Mouse (Mus musculus): ENCODE measurements around the gene Fgd2. TPM values are rescaled to one million over a fixed set of nuclear protein-coding genes. Genes with fewer than 3 reads are reported as not detected.

The Fgd2 gene
- polyA plus RNA-seq, 1 experiment from 2014 or later, result 2.2 TPM

- ATAC-seq (ENCODE audit: low FRiP score), result no peak
Measured at GRCm38 (mm10) chr17:29419976-29420739, 59.4 kb downstream of the Fgd2 start.

GRCm38 (mm10) chr17:29421319-29421718, 60.6 kb downstream of the Fgd2 start:
- H3K27me3 ChIP-seq (ENCODE audit: control insufficient read depth, insufficient read depth, low read length), result no peaks in the 10 kb centered on the region
- no peak for ATAC-seq (ENCODE audit: low FRiP score)
- no peak overlapping the region for H3K4me3 ChIP-seq (ENCODE audit: low read depth, low read length)
- H3K9me3 ChIP-seq (ENCODE audit: control insufficient read depth, low read length), result 0 out of 2 replicates have a peak, but pooled peaks cover 3% of the 10 kb centered on the region
- no peak overlapping the region for H3K4me2 ChIP-seq
- no peak for DNase-seq (ENCODE audit: low spot score, missing footprints)
- peaks cover under 1% of the 10 kb centered on the region for H3K4me1 ChIP-seq (ENCODE audit: control insufficient read depth, insufficient read depth, low read length)
- WGBS, result 75% methylated on average over 3 of the region's 3 CpGs
- H3K9ac ChIP-seq (ENCODE audit: low read length), result no peak overlapping the region
- H3K36me3 ChIP-seq (ENCODE audit: control insufficient read depth, insufficient read depth, low read length), result no peaks in the 10 kb centered on the region
- H3K27ac ChIP-seq (ENCODE audit: low read depth, low read length), result no peak overlapping the region

More at GRCm38 (mm10) chr17:29419976-29420739, 59.4 kb downstream of the Fgd2 start:
- Histone ChIP-seq H3K4me1 (ENCODE audit: control insufficient read depth, insufficient read depth, low read length) (peaks cover 8% of the 10 kb centered on the region), H3K9ac (ENCODE audit: low read length) (no peak overlapping the region), H3K27ac (ENCODE audit: low read depth, low read length) (no peak overlapping the region), H3K9me3 (ENCODE audit: control insufficient read depth, low read length) (0 out of 2 replicates have a peak, but pooled peaks cover 3% of the 10 kb centered on the region), H3K36me3 (ENCODE audit: control insufficient read depth, insufficient read depth, low read length) (no peaks in the 10 kb centered on the region), H3K4me3 (ENCODE audit: low read depth, low read length) (no peak overlapping the region), H3K4me2 (no peak overlapping the region), H3K27me3 (ENCODE audit: control insufficient read depth, insufficient read depth, low read length) (peaks cover 3% of the 10 kb centered on the region; the same call in 1 of the 2 replicates)
- DNase-seq (ENCODE audit: low spot score, missing footprints), result no peak
- WGBS, result 81% methylated on average over 12 of the region's 12 CpGs

GRCm38 (mm10) chr17:29422337-29422736, 61.6 kb downstream of the Fgd2 start:
- no peak for ATAC-seq (ENCODE audit: low FRiP score)
- 90% methylated on average over 6 of the region's 6 CpGs for WGBS
- 0 out of 2 replicates have a peak, but pooled peaks cover 3% of the 10 kb centered on the region for H3K9me3 ChIP-seq (ENCODE audit: control insufficient read depth, low read length)
- no peaks in the 10 kb centered on the region for H3K27me3 ChIP-seq (ENCODE audit: control insufficient read depth, insufficient read depth, low read length)
- H3K36me3 ChIP-seq (ENCODE audit: control insufficient read depth, insufficient read depth, low read length), result no peaks in the 10 kb centered on the region
- H3K27ac ChIP-seq (ENCODE audit: low read depth, low read length), result no peak overlapping the region
- H3K4me3 ChIP-seq (ENCODE audit: low read depth, low read length), result no peak overlapping the region
- H3K4me2 ChIP-seq, result no peak overlapping the region
- H3K9ac ChIP-seq (ENCODE audit: low read length), result no peak overlapping the region
- DNase-seq (ENCODE audit: low spot score, missing footprints), result no peak
- no peaks in the 10 kb centered on the region for H3K4me1 ChIP-seq (ENCODE audit: control insufficient read depth, insufficient read depth, low read length)

GRCm38 (mm10) chr17:29422912-29423504, 62.3 kb downstream of the Fgd2 start:
- H3K4me2 ChIP-seq, result no peak overlapping the region
- no peak overlapping the region for H3K9ac ChIP-seq (ENCODE audit: low read length)
- DNase-seq (ENCODE audit: low spot score, missing footprints) (no peak), ATAC-seq (ENCODE audit: low FRiP score) (no peak)
- H3K36me3 ChIP-seq (ENCODE audit: control insufficient read depth, insufficient read depth, low read length), result no peaks in the 10 kb centered on the region
- WGBS, result 85% methylated on average over 8 of the region's 8 CpGs
- no peak overlapping the region for H3K27ac ChIP-seq (ENCODE audit: low read depth, low read length)
- H3K27me3 ChIP-seq (ENCODE audit: control insufficient read depth, insufficient read depth, low read length), result no peaks in the 10 kb centered on the region
- no peak overlapping the region for H3K4me3 ChIP-seq (ENCODE audit: low read depth, low read length)
- H3K4me1 ChIP-seq (ENCODE audit: control insufficient read depth, insufficient read depth, low read length), result no peaks in the 10 kb centered on the region
- 0 out of 2 replicates have a peak, but pooled peaks cover 3% of the 10 kb centered on the region for H3K9me3 ChIP-seq (ENCODE audit: control insufficient read depth, low read length)

- Histone ChIP-seq H3K36me3 (ENCODE audit: control insufficient read depth, insufficient read depth, low read length) (no peaks in the 10 kb centered on the region), H3K4me3 (ENCODE audit: low read depth, low read length) (no peak overlapping the region), H3K9me3 (ENCODE audit: control insufficient read depth, low read length) (0 out of 2 replicates have a peak, but pooled peaks cover 3% of the 10 kb centered on the region), H3K27ac (ENCODE audit: low read depth, low read length) (no peak overlapping the region), H3K9ac (ENCODE audit: low read length) (no peak overlapping the region), H3K4me2 (no peak overlapping the region), H3K27me3 (ENCODE audit: control insufficient read depth, insufficient read depth, low read length) (no peaks in the 10 kb centered on the region), H3K4me1 (ENCODE audit: control insufficient read depth, insufficient read depth, low read length) (no peaks in the 10 kb centered on the region)
- DNase-seq (ENCODE audit: low spot score, missing footprints), result no peak
- ATAC-seq (ENCODE audit: low FRiP score), result no peak
- WGBS, result 84% methylated on average over 2 of the region's 2 CpGs
Measured at GRCm38 (mm10) chr17:29423991-29424390, 63.3 kb downstream of the Fgd2 start.

GRCm38 (mm10) chr17:29425345-29425744, 64.6 kb downstream of the Fgd2 start:
- no peaks in the 10 kb centered on the region for H3K4me1 ChIP-seq (ENCODE audit: control insufficient read depth, insufficient read depth, low read length)
- H3K27ac ChIP-seq (ENCODE audit: low read depth, low read length), result no peak overlapping the region
- DNase-seq (ENCODE audit: low spot score, missing footprints) (no peak), ATAC-seq (ENCODE audit: low FRiP score) (no peak)
- H3K9me3 ChIP-seq (ENCODE audit: control insufficient read depth, low read length), result 0 out of 2 replicates have a peak, but pooled peaks cover 3% of the 10 kb centered on the region
- WGBS, result 61% methylated on average over 9 of the region's 9 CpGs
- no peak overlapping the region for H3K9ac ChIP-seq (ENCODE audit: low read length)
- no peak overlapping the region for H3K4me2 ChIP-seq
- no peak overlapping the region for H3K4me3 ChIP-seq (ENCODE audit: low read depth, low read length)
- no peaks in the 10 kb centered on the region for H3K27me3 ChIP-seq (ENCODE audit: control insufficient read depth, insufficient read depth, low read length)
- H3K36me3 ChIP-seq (ENCODE audit: control insufficient read depth, insufficient read depth, low read length), result no peaks in the 10 kb centered on the region

- no peaks in the 10 kb centered on the region for H3K4me1 ChIP-seq (ENCODE audit: control insufficient read depth, insufficient read depth, low read length)
- H3K4me3 ChIP-seq (ENCODE audit: low read depth, low read length), result no peak overlapping the region
- no peaks in the 10 kb centered on the region for H3K36me3 ChIP-seq (ENCODE audit: control insufficient read depth, insufficient read depth, low read length)
- H3K9ac ChIP-seq (ENCODE audit: low read length), result no peak overlapping the region
- H3K27me3 ChIP-seq (ENCODE audit: control insufficient read depth, insufficient read depth, low read length), result no peaks in the 10 kb centered on the region
- WGBS, result 46% methylated on average over 8 of the region's 8 CpGs
- no peaks in the 10 kb centered on the region for H3K9me3 ChIP-seq (ENCODE audit: control insufficient read depth, low read length)
- DNase-seq (ENCODE audit: low spot score, missing footprints) (no peak), ATAC-seq (ENCODE audit: low FRiP score) (no peak)
- H3K4me2 ChIP-seq, result no peak overlapping the region
- no peak overlapping the region for H3K27ac ChIP-seq (ENCODE audit: low read depth, low read length)
Measured at GRCm38 (mm10) chr17:29428213-29428612, 67.5 kb downstream of the Fgd2 start.

GRCm38 (mm10) chr17:29428826-29429225, 68.1 kb downstream of the Fgd2 start:
- ATAC-seq (ENCODE audit: low FRiP score), result no peak
- no peak overlapping the region for H3K27ac ChIP-seq (ENCODE audit: low read depth, low read length)
- 44% methylated on average over 2 of the region's 2 CpGs for WGBS

More at GRCm38 (mm10) chr17:29428826-29429225, 68.1 kb downstream of the Fgd2 start:
- no peak overlapping the region for H3K4me2 ChIP-seq
- H3K9ac ChIP-seq (ENCODE audit: low read length), result no peak overlapping the region
- no peaks in the 10 kb centered on the region for H3K36me3 ChIP-seq (ENCODE audit: control insufficient read depth, insufficient read depth, low read length)
- no peak for DNase-seq (ENCODE audit: low spot score, missing footprints)
- no peaks in the 10 kb centered on the region for H3K9me3 ChIP-seq (ENCODE audit: control insufficient read depth, low read length)
- no peak overlapping the region for H3K4me3 ChIP-seq (ENCODE audit: low read depth, low read length)
- no peaks in the 10 kb centered on the region for H3K4me1 ChIP-seq (ENCODE audit: control insufficient read depth, insufficient read depth, low read length)
- H3K27me3 ChIP-seq (ENCODE audit: control insufficient read depth, insufficient read depth, low read length), result no peaks in the 10 kb centered on the region
